Mouse (Mus musculus): ENCODE data around the gene Fbxw7.

Gene Fbxw7

DNA sequence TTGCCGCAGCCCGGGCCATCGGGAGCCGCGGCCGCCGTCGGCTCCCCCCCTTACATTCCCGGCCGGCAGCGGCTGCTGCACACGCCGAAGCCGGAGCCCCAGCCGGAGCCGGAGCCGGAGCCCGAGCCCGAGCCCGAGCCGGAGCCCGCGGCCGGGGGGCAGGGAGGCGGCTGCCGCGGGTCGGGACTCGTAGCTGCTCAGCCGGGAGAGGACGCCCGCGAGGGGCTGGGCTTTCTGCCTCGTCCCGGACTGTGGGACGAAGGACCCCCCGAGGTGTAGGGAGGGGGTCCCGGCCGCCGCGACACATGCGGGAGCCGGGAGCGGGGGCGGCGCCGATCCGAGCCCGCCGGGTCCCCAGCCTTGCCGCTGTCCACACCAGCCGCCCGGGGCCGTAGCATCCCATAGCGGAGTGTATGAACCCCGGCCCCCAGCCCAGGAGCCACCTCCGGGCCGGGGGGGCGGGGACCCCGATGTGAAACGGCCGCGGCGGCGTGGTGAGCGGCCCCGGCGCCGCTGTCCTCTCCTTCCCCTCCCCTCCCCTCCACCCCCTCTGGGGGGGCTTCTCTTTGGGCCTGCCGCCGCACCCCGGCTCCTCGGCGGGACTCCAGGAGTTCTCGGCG, at the start of gene Fbxw7:
Fbxw7 (plus strand) TSS at position 507 of the 620 bp plus-strand sequence.
- DNase-seq = peak; percentile 49 to 50

DNA sequence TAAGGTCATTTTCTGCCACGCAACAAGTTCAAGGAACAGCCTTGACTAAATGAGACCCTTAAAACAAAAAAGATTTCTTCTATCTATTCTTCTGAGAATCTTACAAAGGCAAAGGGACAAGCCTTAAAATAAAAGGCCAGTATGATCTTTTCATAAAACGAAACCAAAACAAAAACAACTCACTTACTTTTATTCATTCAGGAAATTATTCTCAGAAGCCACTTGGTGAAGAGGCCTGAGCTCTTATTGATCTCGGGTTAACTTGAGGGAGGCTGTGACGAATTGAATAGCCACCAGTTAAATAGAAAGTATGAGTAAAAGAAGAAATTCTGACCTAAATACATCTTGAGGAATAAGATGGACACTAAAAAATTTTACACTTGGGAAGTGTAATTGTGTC, 46.1 kb upstream of the Fbxw7 start:
- DNase-seq = no peak

DNA sequence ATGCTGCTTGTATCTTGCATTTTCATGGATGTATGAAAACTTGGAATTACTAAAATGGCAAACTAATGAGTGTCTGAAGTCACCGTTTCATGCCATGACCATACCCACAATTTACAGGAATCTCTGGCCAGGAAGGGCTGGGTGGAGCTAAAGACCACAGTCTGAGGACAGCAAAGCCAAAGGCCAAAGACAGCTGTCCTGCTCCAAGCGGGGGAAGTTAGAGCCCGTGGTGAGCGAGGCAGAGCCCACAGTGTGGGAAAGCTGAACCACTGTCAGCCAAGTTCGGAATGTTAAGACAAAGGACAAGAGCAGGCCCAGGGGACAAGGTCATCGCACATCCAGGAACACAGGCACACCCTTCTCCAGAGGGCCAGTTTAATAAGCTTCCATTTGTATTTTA, 45.7 kb upstream of the Fbxw7 start:
- DNase-seq = no peak

DNA sequence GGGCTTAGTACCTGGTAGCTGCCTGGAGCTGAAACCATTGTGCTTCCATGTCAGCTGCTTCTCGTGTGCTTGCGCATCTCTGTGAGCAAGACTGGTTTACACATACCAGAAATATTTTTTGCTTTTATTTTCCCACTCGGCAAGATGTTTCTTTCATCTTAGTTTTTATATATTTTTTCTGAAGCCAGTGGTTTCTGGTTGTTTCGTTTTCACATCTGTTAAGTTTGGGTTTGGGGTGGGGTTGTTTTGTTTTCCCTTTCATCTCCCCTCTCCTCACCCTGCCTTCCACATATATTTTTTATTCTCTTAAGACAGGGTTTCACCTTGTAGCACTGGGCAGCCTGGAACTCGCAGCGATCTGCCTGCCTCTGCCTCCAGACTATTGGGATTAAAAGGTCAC, 44.5 kb upstream of the Fbxw7 start:
- no peak for DNase-seq

DNA sequence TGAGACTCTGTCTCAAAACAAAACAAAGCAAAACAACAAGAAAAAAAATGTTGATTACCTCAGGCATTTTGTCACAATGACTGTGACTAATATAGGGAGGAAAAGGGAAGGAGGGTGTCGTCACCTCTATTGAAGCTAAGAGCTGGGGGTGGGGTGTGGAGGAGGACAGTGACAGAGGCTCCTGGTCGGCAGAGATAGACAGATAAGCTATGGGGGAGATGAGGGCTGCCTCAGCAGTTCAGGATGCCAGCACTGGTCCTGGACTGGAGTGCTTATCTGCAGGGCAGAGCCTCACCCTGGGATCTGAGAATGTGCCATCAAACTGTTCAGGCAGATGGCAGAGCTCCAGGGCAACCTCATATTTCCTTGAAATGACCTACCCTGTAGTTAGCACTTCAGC, 43.1 kb upstream of the Fbxw7 start:
- DNase-seq = no peak

DNA sequence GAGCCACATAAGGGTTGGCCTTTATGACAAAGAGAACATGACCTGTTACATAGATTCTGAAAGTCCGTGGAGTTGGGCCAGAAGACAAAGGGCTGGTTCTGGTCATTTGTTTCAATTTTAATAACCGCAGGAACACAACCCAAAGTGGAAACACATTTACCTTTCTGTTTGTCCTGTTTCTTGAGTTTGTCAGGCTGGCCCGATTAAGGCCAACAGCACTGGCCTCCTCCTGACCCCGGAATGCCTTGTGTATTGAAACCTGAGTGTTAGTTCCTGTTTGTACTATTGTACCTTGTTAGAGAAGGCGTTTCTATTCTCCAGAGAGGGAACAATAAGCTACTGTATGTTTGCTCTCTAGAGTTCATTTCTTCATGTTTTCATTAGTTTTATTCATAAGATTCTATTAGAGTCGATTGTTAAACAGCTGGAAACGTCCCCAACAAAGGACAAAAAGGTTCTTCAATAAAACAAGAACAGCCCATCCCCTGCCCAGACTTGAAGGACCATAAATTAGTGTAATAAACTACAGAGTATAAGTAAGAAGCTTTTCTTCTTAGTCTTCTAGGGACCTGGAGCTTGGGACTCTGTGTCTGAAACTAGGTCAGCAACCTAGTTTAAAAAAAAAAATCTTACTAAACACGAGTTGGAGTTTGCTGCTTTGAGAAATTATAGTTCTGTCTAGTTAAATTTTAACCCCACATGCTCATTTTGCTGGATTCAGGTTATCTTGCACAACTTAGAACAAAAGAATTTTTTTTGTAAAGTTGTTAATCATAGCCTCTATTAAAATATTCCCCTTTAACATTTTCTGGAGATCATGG, 40.6 kb upstream of the Fbxw7 start:
- no peak for DNase-seq

DNA sequence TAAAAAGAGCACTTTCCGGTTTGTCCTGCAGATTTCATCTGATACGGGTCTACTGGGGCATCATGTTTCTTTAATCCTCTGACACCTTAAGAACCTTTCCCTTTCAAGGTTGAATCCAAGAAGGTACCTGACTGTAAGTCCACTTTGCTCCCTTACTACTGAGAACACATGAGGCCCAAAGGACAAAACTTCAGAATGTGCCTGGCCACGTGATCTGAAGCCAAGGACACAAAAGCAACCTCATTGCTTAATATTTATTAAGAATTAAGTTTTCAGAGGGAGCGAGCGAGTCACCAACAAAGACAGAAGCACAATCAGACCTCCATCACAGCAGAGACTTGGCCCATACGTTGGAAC, 40.0 kb upstream of the Fbxw7 start:
- DNase-seq = no peak

DNA sequence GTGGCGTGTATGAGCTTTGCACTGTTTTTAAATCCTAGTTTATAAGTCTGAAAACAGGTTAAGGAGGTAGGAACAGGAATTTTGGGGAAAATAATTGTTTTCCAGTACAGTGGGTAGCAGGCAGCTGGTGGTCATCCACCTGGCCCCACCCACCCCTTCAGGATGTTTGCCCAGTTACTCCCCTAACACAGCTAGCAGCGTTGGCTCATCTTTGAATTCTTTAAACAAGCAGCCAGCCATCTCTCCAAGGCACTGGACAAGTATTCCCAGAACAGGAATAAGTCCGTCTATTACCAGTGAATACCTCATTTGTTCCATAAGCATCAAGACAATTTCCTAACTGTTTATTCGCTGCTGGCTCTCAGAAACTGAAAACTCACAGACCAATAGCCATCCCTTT, 39.5 kb upstream of the Fbxw7 start:
- DNase-seq = no peak

DNA sequence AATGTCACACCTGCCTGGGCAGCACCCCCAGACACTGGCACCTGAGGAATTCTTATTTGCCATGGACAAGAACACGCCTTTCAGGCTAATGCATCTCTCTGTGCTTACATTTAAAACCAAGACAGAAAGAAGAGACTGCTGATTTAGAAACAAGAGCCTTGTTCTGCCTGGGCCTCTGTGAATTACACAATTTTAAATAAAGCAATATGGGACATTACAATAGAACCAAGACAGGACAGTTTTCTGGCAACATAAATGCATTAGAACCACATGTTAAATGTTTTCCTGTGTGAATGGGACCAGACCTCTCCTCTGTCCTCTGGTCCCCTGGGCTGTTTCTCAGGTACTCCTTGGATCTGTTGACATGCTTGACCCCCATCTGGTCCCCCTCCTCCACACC, 39.0 kb upstream of the Fbxw7 start:
- DNase-seq = no peak

DNA sequence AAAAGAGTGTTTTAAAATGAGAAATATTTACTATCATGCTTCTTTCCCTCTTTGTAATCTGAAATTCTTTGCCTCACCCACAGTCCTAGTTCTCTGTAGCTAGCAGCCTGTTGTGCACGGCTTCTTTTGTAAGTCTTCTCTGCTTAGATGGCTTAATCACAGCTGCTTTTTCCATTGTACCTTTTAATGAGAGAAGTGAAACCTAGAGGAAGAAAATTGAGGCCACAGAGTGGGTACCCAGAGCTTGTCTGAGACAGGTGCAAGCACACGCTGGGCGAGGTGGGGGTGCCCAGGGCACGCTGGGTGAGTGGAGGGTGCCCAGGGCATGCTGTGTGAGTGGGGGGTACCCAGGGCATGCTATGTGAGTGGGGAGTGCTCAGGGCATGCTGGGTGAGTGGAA, 27.2 kb upstream of the Fbxw7 start:
- DNase-seq = no peak

DNA sequence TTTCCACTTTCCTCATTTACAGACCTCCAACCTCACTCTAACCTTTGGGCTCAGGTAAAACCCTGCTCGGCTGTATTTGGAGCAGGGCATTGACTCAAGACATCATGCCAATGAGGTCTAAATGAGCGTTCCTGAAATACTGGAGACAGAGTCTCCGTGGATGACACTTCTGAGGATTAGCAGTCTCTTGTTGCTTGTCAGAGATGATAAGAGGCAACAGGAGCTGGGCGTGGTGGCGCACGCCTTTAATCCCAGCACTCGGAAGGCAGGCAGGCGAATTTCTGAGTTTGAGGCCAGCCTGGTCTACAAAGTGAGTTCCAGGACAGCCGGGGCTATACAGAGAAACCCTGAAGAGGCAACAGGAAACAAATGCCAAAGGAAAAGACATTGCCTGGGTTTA, 11.0 kb upstream of the Fbxw7 start:
- DNase-seq = no peak

DNA sequence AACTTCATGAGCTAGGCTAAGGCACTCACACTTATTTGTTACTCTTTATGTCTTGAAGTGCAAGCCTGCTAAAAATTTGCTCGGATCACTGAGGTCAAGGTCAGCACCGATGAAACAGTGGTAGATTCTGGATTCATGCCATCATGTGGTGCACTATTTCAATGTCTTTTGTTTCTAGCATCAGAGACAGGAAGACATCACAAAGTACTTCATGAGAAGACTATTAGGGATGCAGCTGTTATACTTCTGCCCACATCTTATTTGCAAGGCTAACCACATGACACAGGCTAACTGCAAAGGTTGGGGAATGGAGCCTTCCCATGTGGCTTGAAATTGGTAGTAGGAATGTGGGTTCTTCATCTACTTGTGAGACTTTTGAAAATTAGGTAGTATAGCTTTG, 8.9 kb upstream of the Fbxw7 start:
- no peak for DNase-seq

DNA sequence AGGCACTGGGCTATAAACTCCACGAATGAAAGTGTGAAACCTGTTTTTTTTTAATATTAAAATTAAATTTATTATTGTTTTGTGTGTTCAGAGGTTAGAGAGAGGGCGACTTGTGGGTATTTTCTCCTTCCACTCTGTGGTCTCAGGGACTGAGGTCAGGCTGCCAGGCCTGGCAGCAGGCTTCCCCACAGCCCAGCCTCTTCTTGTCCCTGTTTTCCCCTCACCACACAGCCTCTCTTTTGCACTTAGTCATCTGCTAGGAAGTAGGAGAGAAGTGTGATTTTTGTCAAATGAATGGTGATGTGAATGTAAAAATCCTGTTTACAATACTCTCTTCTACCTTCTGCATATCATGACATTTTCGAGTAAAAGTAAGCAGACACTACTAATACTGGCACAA, 7.2 kb upstream of the Fbxw7 start:
- DNase-seq = no peak

DNA sequence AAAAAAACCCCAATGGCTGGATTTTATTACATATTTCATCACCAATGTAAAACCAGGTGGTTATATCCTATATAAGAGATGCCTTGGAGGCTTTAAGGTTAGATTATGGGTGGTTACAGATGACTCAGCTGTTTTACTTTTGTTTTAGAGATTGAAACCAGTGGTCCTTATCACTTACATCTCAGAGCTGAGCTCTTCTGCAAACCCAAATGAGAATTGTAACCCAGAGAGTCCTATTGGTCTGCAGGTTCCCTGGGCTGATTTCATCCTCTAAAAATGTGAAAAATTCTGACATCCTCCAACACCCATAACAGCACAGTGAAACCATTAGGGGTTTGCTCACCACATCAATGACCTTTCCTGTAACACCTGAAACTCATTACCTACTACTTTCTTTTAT, 6.2 kb upstream of the Fbxw7 start:
- no peak for DNase-seq

DNA sequence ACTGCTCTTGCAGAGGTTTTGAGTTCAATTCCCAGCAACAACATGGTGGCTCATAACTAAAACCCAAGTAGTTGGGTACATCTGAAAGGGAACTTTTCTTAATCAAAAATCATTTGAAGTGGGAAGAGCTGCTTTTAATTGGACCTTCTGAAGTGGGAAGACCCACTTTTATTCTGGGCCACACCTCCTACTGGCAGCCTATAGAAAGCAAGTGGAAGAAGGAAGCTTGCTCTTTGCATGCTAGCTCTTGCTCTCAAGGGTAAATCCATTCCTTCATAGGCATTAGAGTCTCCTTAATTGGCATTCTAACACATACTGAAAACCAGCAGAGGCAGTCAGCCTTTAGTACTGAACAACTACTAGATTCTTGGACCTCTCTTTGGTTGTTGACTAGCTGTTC, 4.3 kb upstream of the Fbxw7 start:
- no peak for DNase-seq

DNA sequence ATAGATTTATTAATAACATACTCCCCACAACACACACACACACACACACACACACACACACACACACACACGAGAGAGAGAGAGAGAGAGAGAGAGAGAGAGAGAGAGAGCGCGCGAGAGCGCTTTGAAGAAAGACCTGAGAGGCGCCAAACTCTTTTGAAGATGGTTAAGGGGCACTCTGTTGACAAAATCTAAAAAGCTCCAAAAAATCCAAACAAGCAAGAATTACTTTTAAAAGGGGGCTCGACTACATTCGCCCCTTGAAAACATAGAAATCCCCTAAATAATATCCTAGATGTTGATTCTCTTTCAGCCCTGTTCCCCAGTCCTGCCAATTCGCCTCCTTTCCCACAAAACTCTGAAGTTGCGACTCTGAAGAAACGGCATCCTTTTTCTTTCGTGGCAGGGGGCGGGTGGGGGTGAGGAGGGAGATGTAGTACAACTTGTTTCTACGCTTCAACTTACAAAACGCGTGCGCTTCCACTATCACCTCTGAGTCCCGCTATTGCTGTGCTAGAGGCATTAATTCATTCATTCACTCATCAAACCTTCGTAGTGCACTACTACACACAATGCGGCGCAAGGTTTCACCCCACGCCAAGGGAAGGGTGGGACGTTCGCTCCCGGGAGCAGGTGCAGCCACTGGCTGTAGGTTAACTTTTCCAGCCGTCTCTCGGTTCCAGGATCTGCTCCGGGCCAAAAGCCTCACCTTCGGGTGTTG, 1.5 kb upstream of the Fbxw7 start:
- DNase-seq = no peak

DNA sequence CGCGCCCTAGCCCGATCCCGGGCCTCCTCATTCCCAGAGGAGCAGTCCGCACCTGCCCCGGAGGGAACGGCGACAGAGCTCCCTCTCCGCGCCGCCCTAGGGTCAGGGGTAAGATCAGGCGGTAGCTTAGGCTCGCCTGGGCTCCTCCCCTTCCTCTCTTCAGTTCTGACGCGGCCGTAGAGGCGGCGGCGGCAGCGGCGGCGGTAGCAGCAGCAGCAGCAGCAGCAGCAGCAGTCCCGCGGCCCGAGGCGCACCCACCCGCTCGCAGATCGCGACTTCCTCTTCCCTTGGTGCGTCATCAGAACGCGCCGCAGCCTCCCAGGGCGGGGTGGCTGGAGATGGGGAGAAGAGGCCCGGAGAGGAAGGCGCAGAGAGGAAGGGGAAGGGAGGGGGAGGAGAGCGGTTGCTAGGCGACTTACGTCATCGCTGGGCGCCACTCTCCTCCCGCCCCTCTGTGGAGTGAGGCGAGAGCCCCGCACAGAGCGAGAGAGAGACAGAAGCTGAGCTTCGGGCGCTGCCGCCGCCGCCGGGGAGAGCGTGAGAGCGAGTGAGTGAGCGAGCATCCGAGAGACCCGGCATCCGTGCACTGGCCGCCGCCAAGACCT, 809 bp upstream of the Fbxw7 start:
- peak; percentile 100 for DNase-seq

DNA sequence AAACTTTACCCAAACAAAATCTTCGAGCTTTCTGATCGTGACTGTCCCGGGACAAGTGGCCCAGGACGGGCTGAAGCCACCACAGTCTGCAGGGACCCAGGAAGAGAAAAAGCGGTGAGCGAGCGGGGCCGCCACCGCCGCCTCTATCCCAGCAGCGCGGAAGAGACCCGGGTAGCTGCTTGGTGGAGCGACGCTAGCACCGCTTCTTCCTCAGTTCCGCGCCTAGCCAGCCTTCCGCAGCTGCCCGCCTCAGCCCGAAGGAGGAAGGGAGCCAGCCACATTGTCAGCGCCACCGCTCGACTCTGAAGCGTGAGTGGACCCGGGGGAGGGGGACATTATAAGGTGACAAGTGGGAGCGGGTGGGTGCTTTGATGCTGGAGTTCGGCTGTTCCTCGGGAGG, 393 bp downstream of the Fbxw7 start:
- DNase-seq = peak; percentile 69 to 73

DNA sequence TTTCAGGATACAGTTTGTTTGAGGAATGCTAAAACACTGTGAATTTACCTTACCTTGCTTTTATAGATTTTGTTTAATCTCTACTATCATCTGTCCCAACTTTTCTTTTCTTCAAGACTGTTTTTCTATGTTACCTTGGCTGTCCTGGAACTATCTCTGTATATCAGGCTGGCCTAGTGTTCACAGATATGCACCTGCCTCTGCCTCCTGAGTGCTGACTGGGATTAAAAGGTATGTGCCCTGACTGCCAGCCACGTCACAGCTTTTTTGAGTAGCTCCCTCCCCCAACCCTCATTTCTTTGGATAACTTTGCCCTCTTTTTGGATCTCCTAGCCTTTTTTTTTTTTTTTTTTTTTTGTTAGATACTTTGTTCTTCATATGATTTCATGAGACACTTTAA, 1.9 kb downstream of the Fbxw7 start:
- no peak for DNase-seq

DNA sequence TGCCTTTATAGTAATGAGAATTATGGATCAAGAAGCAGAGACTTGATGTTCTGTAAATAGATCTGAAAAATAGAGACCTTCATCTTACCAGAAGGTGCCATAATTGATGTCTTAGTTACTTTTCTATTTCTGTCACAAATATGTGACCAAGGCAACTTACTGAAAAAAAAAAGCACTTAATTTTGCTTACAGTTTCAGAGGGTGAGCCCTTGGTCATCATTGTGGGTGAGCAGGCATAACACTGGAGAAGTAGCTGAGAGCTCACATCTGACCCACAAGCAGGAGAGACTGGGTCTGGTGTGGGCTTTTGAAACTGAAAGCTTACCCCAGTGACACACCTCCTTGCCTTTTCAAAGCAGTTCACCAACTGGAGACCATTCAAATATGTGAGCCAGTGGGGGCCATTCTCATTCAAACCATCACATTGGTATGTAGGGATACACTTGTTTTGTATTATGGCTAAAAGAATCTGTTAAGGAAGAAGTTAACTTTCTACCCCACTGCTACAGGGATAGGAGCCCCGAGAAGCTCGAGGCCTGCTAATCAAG, 5.7 kb downstream of the Fbxw7 start:
- DNase-seq = no peak

DNA sequence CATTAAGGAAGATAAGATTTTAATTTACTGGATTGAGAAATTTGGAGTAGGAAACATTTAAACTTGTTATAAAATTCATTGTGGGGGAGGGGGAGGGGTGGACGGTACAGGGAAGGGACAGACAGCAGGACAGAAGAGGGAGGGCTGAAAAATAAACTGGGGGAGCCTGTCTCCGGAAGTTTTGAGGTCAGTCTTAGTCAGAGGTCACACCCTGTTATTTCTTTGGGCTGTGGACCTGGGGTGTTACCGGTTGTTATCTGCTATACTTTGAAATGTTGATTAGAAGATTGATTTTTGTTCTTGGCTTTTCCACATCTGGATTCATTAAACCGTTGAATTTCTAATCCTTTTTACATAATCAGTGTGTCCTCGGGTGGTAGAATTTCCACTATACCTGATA, 10.9 kb downstream of the Fbxw7 start:
- DNase-seq = no peak

DNA sequence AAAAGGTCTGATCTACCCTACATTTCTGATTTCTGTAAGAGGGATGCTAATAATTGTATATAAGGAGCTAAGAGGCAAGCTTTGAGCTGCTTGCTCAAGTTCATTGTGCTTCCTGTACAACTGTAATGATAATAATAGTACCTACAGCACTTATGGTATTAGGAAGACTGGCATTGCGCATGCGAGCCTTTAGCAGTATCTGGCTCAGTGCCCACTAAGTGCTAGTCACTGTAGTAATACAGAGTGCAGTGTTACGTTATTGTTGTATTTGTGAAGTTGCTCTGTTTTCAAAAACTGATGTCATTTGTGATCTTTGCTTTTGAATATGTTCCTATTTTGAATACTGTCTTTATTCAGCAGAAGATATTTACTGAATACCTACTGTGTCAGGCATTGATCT, 11.3 kb downstream of the Fbxw7 start:
- no peak for DNase-seq

DNA sequence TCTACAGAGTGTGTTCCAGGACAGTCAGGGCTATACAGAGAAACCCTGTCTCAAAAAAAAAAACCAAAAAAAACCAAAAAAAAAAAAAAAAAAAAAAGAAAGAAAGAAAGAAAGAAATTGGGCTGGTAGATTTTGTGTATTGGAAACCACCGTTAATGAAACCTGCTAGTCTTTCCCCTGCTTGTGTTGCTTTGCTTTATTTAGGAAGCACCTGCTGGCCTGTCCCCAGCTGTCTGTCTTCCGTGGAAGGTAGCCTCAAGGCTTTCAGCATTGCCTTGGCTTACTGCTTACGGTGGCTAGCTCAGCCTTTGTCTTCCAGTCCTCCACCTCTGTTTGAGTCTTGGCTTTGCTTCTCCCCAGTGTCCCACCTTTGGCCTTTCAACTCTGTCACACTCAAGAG, 11.9 kb downstream of the Fbxw7 start:
- DNase-seq = no peak

DNA sequence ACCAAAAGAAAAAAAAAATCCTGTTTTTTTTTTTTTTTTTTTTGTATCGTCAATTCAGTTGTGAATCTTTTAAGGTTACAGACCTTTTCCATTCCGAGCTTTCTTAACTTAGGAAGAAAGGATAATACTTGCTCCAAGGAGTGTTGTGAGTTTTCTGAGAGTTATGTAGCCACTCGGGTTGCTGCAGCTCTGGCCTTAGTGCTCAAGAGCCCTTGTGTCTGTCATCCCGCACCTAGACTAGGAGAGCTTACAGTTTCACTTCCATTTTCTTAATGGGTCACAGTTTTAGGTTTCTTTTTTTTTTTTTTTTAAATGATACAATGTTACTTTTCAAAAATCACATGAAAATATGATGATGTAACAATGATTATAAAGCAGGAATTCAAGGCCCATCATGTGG, 12.5 kb downstream of the Fbxw7 start:
- DNase-seq = no peak
